Mouse (Mus musculus): ENCODE data around the gene Tas1r3. TPM values are rescaled to one million over a fixed set of nuclear protein-coding genes. Genes with fewer than 3 reads are reported as not detected.
A peak's percentile ranks its signal among the peaks of the same experiment; 100 is the strongest.

Gene Tas1r3
- polyA plus RNA-seq, 1 experiment from 2014 or later: 0.09 TPM

DNA sequence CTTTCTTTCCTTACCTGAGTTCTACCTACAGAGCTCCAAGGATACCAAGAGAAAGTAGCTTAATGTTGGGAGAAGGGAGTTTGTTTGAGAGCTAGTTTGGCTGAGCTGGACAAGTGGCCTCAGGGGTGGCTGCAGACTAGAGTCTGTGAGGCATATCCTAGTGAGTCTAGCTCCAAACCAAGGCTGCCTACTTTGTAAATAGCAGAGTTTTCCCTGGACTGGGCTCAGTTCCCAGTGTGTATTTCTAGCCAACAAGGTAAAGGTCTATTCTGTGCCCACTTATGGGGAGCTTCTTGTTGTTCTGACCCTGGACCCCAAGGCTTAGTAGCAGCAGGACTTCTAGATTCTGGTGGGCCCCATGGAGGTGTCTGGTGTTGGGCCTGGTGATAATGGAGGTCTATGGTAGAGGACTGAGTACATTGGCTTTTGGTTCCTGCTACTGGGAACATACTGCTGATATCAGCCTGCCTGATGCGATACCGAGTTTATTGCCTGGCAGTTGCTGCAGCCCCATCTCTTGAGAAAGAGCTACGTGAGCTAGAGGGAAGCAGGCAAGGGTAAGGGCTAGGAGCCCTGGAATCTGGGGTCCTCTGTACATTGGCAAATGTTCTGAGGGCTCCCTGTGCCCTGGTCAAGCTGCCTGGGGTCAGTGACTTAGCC lies 13.2 kb downstream of the Tas1r3 start:
- Histone ChIP-seq H3K27ac (ENCODE audit: low read depth) (no peak overlapping the region), H3K9ac (replicated peaks) (no peak overlapping the region; the same call in 1 of the 2 replicates), H3K4me1 (ENCODE audit: insufficient read depth) (peaks cover 40% of the 10 kb centered on the region), H3K4me2 (ENCODE audit: low read depth, low read length) (peak overlapping the region; percentile 95), H3K4me3 (ENCODE audit: low read depth, low read length) (no peak overlapping the region), H3K36me3 (replicated peaks; ENCODE audit: insufficient read depth, low read length) (peaks cover 4% of the 10 kb centered on the region), H3K9me3 (ENCODE audit: low read length) (no peaks in the 10 kb centered on the region), H3K27me3 (ENCODE audit: insufficient read depth, low read length) (no peaks in the 10 kb centered on the region)
- DNase-seq (no peak), ATAC-seq (no peak)
- TF ChIP-seq EP300 (IDR thresholded peaks at IDR 0.05; ENCODE audit: low read depth): no peak
- no peak for TF ChIP-seq CTCF (IDR thresholded peaks at IDR 0.05; ENCODE audit: low read depth)
- 80% methylated on average over 3 of the region's 3 CpGs for WGBS (ENCODE audit: insufficient replicate concordance)

- TF ChIP-seq EP300 (IDR thresholded peaks at IDR 0.05; ENCODE audit: low read depth): no peak
- no peak for TF ChIP-seq CTCF (IDR thresholded peaks at IDR 0.05; ENCODE audit: low read depth)
- H3K27ac ChIP-seq (ENCODE audit: low read depth): no peak overlapping the region
- WGBS (ENCODE audit: insufficient replicate concordance): 75% methylated on average over 2 of the region's 2 CpGs
- no peaks in the 10 kb centered on the region; the same call in 1 of the 2 replicates for H3K36me3 ChIP-seq (replicated peaks; ENCODE audit: insufficient read depth, low read length)
- no peak overlapping the region for H3K4me3 ChIP-seq (ENCODE audit: low read depth, low read length)
- peak overlapping the region; percentile 95 for H3K9ac ChIP-seq (replicated peaks)
- no peaks in the 10 kb centered on the region for H3K9me3 ChIP-seq (ENCODE audit: low read length)
- peak overlapping the region; percentile 95 for H3K4me2 ChIP-seq (ENCODE audit: low read depth, low read length)
- H3K27me3 ChIP-seq (ENCODE audit: insufficient read depth, low read length): no peaks in the 10 kb centered on the region
- no peak for DNase-seq
- H3K4me1 ChIP-seq (ENCODE audit: insufficient read depth): peaks cover 40% of the 10 kb centered on the region
- no peak for ATAC-seq
Observed at GRCm38 (mm10) chr4:155849391-155849790, 13.8 kb downstream of the Tas1r3 start.

DNA sequence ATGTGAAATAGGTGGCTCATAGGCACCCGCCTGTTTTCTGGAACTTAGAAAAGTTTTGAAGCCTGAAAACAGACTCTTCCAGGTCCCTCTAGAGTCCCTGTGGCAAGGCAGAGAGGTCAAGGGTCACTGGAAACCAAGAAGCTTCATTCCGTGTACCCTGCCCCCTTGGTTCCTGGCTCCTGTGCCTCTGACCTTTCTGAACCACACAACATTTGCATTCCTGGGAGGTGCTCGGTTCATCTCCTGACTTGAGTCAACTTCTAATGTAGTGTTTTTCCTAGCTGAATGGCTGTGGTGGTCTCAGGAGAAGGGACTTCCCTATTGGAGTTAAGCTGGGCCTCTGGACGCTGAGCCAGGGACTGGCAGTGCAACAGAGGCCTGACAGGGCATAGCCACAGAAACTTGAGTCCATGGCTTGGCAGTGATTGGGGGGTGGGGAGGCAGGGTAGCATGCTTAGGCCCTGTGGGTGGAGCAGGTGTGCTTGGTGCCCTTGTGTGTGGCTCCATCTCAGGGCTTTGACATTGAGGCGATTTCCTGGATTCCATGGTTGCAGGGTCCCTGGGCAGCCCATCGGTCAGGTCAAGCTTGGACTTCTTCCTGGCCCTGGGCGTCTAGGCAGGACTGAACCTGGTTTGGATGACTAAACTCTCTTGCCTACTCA lies 14.6 kb downstream of the Tas1r3 start:
- peaks cover 40% of the 10 kb centered on the region for H3K4me1 ChIP-seq (ENCODE audit: insufficient read depth)
- TF ChIP-seq CTCF (IDR thresholded peaks at IDR 0.05; ENCODE audit: low read depth) (no peak), EP300 (IDR thresholded peaks at IDR 0.05; ENCODE audit: low read depth) (no peak)
- ATAC-seq (no peak), DNase-seq (no peak)
- peak overlapping the region; percentile 95 for H3K4me2 ChIP-seq (ENCODE audit: low read depth, low read length)
- H3K4me3 ChIP-seq (ENCODE audit: low read depth, low read length): peak overlapping the region; percentile 73
- H3K27me3 ChIP-seq (ENCODE audit: insufficient read depth, low read length): no peaks in the 10 kb centered on the region
- 0 out of 2 replicates have a peak overlapping the region, but pooled peaks have one; percentile 80 for H3K27ac ChIP-seq (ENCODE audit: low read depth)
- peak overlapping the region; percentile 95 for H3K9ac ChIP-seq (replicated peaks)
- H3K9me3 ChIP-seq (ENCODE audit: low read length): no peaks in the 10 kb centered on the region
- 63% methylated on average over 7 of the region's 7 CpGs for WGBS (ENCODE audit: insufficient replicate concordance)
- no peaks in the 10 kb centered on the region; the same call in 1 of the 2 replicates for H3K36me3 ChIP-seq (replicated peaks; ENCODE audit: insufficient read depth, low read length)

- Histone ChIP-seq H3K27ac (ENCODE audit: low read depth) (peak overlapping the region; percentile 80), H3K27me3 (ENCODE audit: insufficient read depth, low read length) (no peaks in the 10 kb centered on the region), H3K4me1 (ENCODE audit: insufficient read depth) (peaks cover 40% of the 10 kb centered on the region), H3K4me3 (ENCODE audit: low read depth, low read length) (peak overlapping the region; percentile 73), H3K9ac (replicated peaks) (peak overlapping the region; percentile 95), H3K4me2 (ENCODE audit: low read depth, low read length) (peak overlapping the region; percentile 95), H3K9me3 (ENCODE audit: low read length) (no peaks in the 10 kb centered on the region), H3K36me3 (replicated peaks; ENCODE audit: insufficient read depth, low read length) (no peaks in the 10 kb centered on the region)
- TF ChIP-seq EP300 (IDR thresholded peaks at IDR 0.05; ENCODE audit: low read depth) (no peak), CTCF (IDR thresholded peaks at IDR 0.05; ENCODE audit: low read depth) (peak; percentile 27; the same call in 1 of the 2 replicates)
- DNase-seq (peak; percentile 64), ATAC-seq (peak; percentile 60)
- WGBS (ENCODE audit: insufficient replicate concordance): 3% methylated on average over 49 of the region's 69 CpGs
Observed at GRCm38 (mm10) chr4:155847591-155848352, 15.4 kb downstream of the Tas1r3 start.

- Histone ChIP-seq H3K4me1 (ENCODE audit: insufficient read depth) (peaks cover 40% of the 10 kb centered on the region), H3K9ac (replicated peaks) (peak within 1 kb of the TSS; percentile 95), H3K9me3 (ENCODE audit: low read length) (no peaks in the 10 kb centered on the region), H3K4me3 (ENCODE audit: low read depth, low read length) (peak within 1 kb of the TSS; percentile 73), H3K27me3 (ENCODE audit: insufficient read depth, low read length) (no peaks in the 10 kb centered on the region), H3K4me2 (ENCODE audit: low read depth, low read length) (peak within 1 kb of the TSS; percentile 95), H3K27ac (ENCODE audit: low read depth) (peak within 1 kb of the TSS; percentile 80), H3K36me3 (replicated peaks; ENCODE audit: insufficient read depth, low read length) (no peaks in the 10 kb centered on the region)
- TF ChIP-seq EP300 (IDR thresholded peaks at IDR 0.05; ENCODE audit: low read depth) (no peak), CTCF (IDR thresholded peaks at IDR 0.05; ENCODE audit: low read depth) (peak; percentile 59)
- peak; percentile 97 for DNase-seq
- ATAC-seq: peak; percentile 92
- WGBS (ENCODE audit: insufficient replicate concordance): 3% methylated on average over 47 of the region's 65 CpGs
Observed at GRCm38 (mm10) chr4:155846871-155847578, 16.1 kb downstream of the Tas1r3 start, which contains the start of gene Dvl1. TSS of gene Dvl1 (plus strand) at chr4:155847402.
